Mouse (Mus musculus) embryonic facial prominence, embryonic 10.5 days (tissue): ENCODE results near the gene Cds1. TPM values are rescaled to one million over a fixed set of nuclear protein-coding genes. Genes with fewer than 3 reads are reported as not detected.

ENCODE experiments used
- DNase-seq: peaks from one replicate; pipeline ENCODE4 v3.0.0-alpha.2; 2017; ENCODE audit warnings: low spot score
- H3K27ac ChIP-seq: fragments of 300-500 bp; sonication (generic); replicated peaks from 2 replicates; pipeline ENCODE4 v1.5.1; 2016; ENCODE audit warnings: mild to moderate bottlenecking
- H3K27me3 ChIP-seq: fragments of 300-500 bp; sonication (generic); replicated peaks from 2 replicates; pipeline ENCODE4 v1.6.1; 2016; ENCODE audit warnings: low read depth, mild to moderate bottlenecking; ENCODE audit not compliant: poor library complexity, severe bottlenecking
- H3K36me3 ChIP-seq: fragments of 300-500 bp; sonication (generic); replicated peaks from 2 replicates; pipeline ENCODE4 v1.6.1; 2016; ENCODE audit warnings: mild to moderate bottlenecking, moderate library complexity
- H3K4me1 ChIP-seq: fragments of 300-500 bp; sonication (generic); 2 replicates; pipeline ENCODE4 v1.6.1; 2016
- H3K4me3 ChIP-seq: fragments of 300-500 bp; sonication (generic); 2 replicates; pipeline ENCODE4 v1.5.1; 2016; ENCODE audit warnings: mild to moderate bottlenecking, moderate library complexity
- H3K9me3 ChIP-seq: fragments of 300-500 bp; sonication (generic); 2 replicates; pipeline ENCODE4 v1.6.1; 2016; ENCODE audit warnings: mild to moderate bottlenecking
- WGBS: fragments of 180-500 bp; shearing (Covaris S2); methylation state at CpG from one replicate; pipeline ENCODE4 v1.1.7; 2016; 5-methylcytosine and 5-hydroxymethylcytosine counted together
- polyA plus RNA-seq: library from polyadenylated mRNA; unstranded; fragments of >200 nt; fragmentation: Nextera tagmentation; extraction: Ambion mirVana; gene quantifications from 2 replicates; pipeline ENCODE4 v1.2.1, GENCODE M21; 2016

Cds1 gene
- polyA plus RNA-seq, 1 experiment from 2014 or later, result 0.74 TPM

GRCm38 (mm10) chr5:101780918-101781317 lies 16.0 kb downstream of the Cds1 start:
- H3K36me3 ChIP-seq, result no peaks in the 10 kb centered on the region
- H3K4me3 ChIP-seq, result no peak overlapping the region
- H3K27me3 ChIP-seq, result no peaks in the 10 kb centered on the region
- WGBS, result 89% methylated on average over 4 of the region's 4 CpGs
- H3K4me1 ChIP-seq, result peaks cover under 1% of the 10 kb centered on the region; the same call in 1 of the 2 replicates
- DNase-seq, result no peak
- H3K9me3 ChIP-seq, result no peaks in the 10 kb centered on the region
- H3K27ac ChIP-seq, result no peak overlapping the region

DNA sequence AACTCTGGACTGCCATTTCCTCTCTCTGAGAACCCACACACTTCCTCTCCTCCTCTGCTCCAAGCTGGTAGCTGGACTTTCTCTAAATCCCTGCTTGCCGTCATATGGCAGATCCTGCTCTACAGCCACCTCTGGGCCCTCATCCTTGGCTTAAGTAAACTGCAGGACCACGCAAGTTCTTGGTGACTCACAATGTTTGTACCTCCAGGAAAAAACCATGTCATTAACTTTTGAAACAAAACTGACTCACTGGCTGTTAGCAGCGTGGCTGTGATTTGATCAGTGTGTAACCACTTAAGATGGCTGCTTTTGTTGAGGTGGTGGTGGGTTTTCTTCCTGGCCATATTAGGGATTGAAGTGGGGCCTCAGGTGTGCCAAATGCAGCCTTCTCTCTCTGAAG lies 19.4 kb downstream of the Cds1 start:
- H3K27ac ChIP-seq, result no peak overlapping the region
- 83% methylated on average over 3 of the region's 3 CpGs for WGBS

DNA sequence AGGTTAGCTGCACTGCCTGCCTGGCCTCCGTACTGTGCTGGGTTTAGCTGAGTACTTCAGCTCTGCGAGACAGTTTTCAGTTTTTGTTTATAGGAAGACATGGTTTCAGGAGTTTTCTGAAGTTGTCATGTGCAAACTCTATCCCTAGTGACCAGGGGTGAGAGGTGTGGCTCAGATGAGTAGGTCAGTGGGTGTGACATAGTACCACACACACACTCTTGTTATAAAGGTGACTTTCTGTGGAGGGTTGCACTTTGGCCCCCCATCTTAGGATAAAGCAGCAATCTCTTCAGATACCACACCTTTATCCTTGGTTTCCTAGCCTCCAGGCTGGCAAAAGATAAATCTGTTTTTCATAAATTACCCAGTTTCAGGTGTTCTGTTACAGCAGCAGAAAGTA lies 19.9 kb downstream of the Cds1 start:
- no peaks in the 10 kb centered on the region for H3K27me3 ChIP-seq
- H3K9me3 ChIP-seq, result no peaks in the 10 kb centered on the region
- no peak overlapping the region for H3K27ac ChIP-seq
- no peak overlapping the region for H3K4me3 ChIP-seq
- WGBS, result 87% methylated on average over 2 of the region's 2 CpGs
- H3K4me1 ChIP-seq, result 0 out of 2 replicates have a peak, but pooled peaks cover 4% of the 10 kb centered on the region
- H3K36me3 ChIP-seq, result no peaks in the 10 kb centered on the region
- DNase-seq, result no peak

More for the DNA sequence above, 19.4 kb downstream of the Cds1 start:
- Histone ChIP-seq H3K4me3 (no peak overlapping the region), H3K36me3 (no peaks in the 10 kb centered on the region), H3K4me1 (0 out of 2 replicates have a peak, but pooled peaks cover 4% of the 10 kb centered on the region), H3K27me3 (no peaks in the 10 kb centered on the region), H3K9me3 (no peaks in the 10 kb centered on the region)
- DNase-seq, result no peak

DNA sequence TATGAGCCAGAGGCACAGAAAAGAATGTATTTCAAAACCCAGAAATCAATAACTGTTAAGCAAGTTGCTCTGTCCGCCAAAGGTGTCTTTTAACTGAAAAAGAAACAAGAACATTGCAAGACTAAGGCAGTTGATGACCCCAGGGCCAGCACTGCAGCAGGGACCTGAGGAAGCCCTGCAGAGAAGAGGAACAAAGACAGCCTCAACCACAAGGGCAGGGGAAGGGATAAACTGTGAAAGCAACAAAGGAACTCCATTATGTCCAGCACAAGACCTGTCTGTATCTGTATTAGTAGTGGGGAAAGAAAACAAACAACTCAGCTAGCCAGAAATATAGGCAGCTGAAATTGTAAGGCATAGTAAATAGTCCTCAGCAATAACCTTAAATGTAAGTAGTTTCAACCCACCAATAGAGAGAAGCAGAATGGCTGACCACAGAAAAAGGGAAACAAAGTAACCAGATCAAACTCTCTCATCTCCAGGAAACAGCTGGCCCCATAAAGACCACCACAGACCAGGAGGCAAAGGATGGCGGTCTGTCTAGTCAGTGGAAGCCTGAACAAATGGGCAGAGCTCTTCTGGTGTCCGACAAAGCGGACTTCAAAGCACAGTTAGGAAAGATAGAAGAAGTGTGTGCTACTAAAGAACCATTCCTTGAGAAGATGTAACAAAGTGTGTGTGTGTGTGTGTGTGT lies 21.1 kb downstream of the Cds1 start:
- no peaks in the 10 kb centered on the region for H3K36me3 ChIP-seq
- DNase-seq, result no peak
- WGBS, result 60% methylated on average over 4 of the region's 4 CpGs
- H3K4me1 ChIP-seq, result 0 out of 2 replicates have a peak, but pooled peaks cover 4% of the 10 kb centered on the region
- no peak overlapping the region for H3K4me3 ChIP-seq
- H3K9me3 ChIP-seq, result no peaks in the 10 kb centered on the region
- no peak overlapping the region for H3K27ac ChIP-seq
- H3K27me3 ChIP-seq, result no peaks in the 10 kb centered on the region

GRCm38 (mm10) chr5:101789770-101790169 lies 24.8 kb downstream of the Cds1 start:
- 0 out of 2 replicates have a peak, but pooled peaks cover 4% of the 10 kb centered on the region for H3K4me1 ChIP-seq
- no peak for DNase-seq

GRCm38 (mm10) chr5:101790560-101790959 lies 25.6 kb downstream of the Cds1 start:
- Histone ChIP-seq H3K27me3 (no peaks in the 10 kb centered on the region), H3K4me3 (no peak overlapping the region), H3K4me1 (0 out of 2 replicates have a peak, but pooled peaks cover 4% of the 10 kb centered on the region), H3K27ac (no peak overlapping the region), H3K36me3 (no peaks in the 10 kb centered on the region), H3K9me3 (no peaks in the 10 kb centered on the region)
- WGBS, result 55% methylated on average over 5 of the region's 5 CpGs
- no peak for DNase-seq

More at GRCm38 (mm10) chr5:101789770-101790169, 24.8 kb downstream of the Cds1 start:
- Histone ChIP-seq H3K27me3 (no peaks in the 10 kb centered on the region), H3K36me3 (no peaks in the 10 kb centered on the region), H3K9me3 (no peaks in the 10 kb centered on the region), H3K27ac (no peak overlapping the region), H3K4me3 (no peak overlapping the region)

DNA sequence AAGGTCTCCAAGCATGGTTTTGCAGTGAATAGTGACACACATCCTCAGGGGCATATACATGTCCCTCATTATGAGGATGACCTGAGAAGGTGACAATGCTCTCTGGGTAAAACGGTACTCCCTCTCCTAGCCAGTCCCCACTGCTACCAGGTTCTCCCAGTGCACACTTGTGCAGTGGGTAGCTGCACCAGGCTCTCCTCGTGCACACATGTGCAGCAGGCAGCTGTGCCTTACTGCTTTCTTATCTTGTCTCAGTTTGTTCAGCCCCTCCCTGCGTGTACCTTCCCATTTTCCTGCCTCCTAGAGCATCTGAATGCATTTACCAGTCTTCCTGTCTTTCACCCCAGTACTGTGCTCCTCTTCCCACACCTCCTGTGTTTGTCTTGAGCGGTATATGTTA lies 27.7 kb downstream of the Cds1 start:
- Histone ChIP-seq H3K27me3 (no peaks in the 10 kb centered on the region), H3K9me3 (no peaks in the 10 kb centered on the region), H3K4me3 (no peak overlapping the region), H3K36me3 (no peaks in the 10 kb centered on the region), H3K27ac (no peak overlapping the region), H3K4me1 (no peaks in the 10 kb centered on the region)
- no peak for DNase-seq
- 80% methylated on average over 4 of the region's 4 CpGs for WGBS

DNA sequence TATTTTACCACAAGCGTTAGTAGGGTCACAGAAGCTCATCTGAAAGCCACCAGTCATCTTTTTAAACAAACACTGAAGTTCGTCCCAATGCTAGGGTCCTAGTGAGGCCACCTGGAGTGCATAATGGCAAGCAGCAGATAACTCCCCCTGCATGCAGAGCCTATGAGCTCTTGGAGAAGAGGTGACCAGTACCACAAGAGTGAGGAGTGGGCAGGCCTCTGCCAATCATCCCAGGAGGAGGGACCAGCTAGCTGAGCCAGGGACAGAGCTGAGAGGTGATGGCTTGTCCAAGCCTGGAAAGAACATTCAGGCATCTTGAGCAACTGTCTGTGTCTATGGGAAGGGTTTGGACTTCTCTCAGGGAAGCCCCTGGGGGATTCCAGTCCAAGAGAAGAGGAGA lies 37.0 kb downstream of the Cds1 start:
- 68% methylated on average over 2 of the region's 2 CpGs for WGBS

DNA sequence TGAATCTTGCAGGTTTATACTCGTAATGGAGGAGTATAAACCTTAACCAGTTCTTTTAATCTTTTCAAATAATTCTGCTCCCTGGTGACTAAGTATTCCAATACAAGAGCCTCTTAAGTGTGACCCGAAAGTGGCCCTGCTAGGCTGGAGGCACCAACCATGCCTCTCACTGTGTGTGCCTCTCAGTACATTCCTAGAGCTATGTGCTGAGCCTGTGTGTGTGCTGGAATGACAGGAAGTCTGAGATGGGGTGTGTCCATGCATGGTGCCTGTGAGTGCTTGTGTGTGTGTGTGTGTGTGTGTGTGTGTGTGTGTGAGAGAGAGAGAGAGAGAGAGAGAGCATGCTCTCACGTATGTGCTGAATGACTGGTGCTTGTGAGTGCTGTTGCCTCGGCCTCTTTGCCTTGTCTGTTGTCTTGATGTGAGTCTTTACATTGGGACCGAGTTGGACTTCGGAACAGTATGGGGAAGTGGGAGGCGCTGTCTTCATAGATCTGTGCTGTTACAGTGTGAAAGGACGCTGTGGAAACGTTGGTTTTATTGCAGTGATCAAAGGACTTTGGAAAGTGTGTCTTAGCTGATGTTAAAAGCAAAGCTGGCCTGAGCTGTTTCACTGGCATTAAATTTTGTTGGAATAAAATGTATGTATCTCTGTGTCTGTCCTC lies 37.6 kb downstream of the Cds1 start:
- H3K36me3 ChIP-seq, result no peaks in the 10 kb centered on the region
- no peaks in the 10 kb centered on the region for H3K27me3 ChIP-seq
- no peak overlapping the region for H3K27ac ChIP-seq
- no peak overlapping the region for H3K4me3 ChIP-seq
- WGBS, result 86% methylated on average over 9 of the region's 9 CpGs
- no peak for DNase-seq
- no peaks in the 10 kb centered on the region for H3K9me3 ChIP-seq
- H3K4me1 ChIP-seq, result no peaks in the 10 kb centered on the region

More for the DNA sequence above, 37.0 kb downstream of the Cds1 start:
- H3K36me3 ChIP-seq, result no peaks in the 10 kb centered on the region
- no peaks in the 10 kb centered on the region for H3K4me1 ChIP-seq
- H3K9me3 ChIP-seq, result no peaks in the 10 kb centered on the region
- DNase-seq, result no peak
- no peaks in the 10 kb centered on the region for H3K27me3 ChIP-seq
- no peak overlapping the region for H3K4me3 ChIP-seq
- no peak overlapping the region for H3K27ac ChIP-seq

DNA sequence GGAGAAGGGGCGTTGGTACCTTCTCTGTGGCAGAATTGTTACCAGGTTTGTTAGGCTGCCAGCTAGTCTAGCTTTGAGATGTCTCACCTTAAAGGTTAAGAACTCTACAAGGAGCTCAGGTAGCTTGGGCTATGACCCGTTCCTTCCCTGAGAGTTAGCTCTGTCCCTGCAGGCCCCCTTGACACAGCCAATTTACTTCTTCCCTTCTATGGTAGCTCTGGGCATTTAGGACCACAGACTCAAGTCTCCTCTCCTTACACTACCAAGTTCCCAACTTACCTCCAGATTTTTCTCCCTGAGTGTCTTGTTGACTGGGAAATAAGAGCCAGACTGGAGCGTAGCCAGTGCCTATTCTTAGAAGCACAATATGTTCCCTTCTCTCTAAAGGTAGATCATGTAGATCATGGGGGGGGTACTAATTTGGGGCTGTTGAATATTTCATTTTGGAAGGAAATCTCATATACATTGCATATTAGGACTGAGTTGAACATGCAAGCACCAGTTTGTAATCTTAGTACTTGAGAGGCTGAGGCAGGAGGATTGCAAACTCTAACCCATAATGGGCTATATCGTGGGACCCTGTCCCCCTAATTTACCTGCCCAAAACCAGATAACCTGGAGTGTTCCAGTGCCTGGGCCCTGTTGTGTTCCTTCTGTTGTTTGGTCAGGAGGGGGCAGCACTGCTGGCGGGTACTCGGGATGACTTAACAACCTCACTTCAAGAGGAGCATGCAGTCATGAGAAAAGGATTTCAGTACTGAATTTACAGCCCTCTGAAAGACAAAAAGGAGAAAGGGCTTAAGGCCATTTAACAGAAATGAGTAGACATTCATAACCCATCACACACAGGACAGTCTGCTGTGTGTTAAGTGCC lies 46.6 kb downstream of the Cds1 start:
- WGBS, result 86% methylated on average over 6 of the region's 6 CpGs
- Histone ChIP-seq H3K4me1 (peaks cover 5% of the 10 kb centered on the region), H3K4me3 (no peak overlapping the region), H3K27me3 (no peaks in the 10 kb centered on the region), H3K27ac (no peak overlapping the region), H3K9me3 (no peaks in the 10 kb centered on the region), H3K36me3 (no peaks in the 10 kb centered on the region)
- no peak for DNase-seq

DNA sequence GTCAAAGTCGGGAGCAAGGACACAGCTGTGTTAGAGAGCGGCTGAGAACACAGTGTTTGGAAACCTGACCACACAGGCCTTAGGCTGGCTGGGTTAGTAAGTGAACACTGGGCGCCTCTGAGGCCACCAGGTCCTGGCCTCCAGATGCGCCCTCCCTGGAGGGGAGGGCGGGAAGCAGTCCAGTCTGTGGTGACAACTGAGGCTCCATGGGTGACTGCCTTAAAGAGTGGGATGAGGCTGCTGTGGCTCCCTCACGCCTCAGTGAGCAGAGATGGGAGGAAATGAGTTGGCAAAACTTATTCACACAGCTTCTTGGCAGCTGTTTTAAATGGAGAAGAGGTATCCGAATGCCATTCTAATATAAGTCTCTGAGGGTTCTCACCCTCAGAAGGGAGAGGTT lies 51.9 kb downstream of the Cds1 start:
- 53% methylated on average over 7 of the region's 7 CpGs for WGBS
- Histone ChIP-seq H3K4me3 (no peak overlapping the region), H3K27me3 (peaks cover 16% of the 10 kb centered on the region), H3K27ac (no peak overlapping the region), H3K9me3 (no peaks in the 10 kb centered on the region), H3K36me3 (no peaks in the 10 kb centered on the region), H3K4me1 (peaks cover 36% of the 10 kb centered on the region)
- DNase-seq, result no peak

DNA sequence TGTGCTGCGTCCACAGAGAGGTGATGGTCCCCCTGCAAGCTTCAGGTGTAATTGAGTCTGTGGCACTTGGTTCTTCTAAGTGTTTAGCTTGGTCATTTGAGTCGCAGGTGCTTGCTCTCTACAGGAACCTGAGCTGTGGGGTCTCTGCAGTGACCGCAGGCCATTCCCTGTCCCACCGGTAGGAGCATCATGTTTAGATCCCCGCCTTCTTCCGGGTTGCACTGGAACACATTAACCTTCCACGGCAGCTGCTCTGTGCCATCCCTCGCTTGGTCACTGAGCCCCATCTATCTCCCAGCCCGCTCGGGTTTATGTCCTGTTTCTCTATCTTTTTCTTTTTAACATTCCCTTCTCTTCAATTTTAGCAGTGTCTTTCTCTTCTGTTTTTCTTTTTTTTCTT lies 54.3 kb downstream of the Cds1 start:
- WGBS, result 39% methylated on average over 10 of the region's 10 CpGs

More for the DNA sequence above, 54.3 kb downstream of the Cds1 start:
- H3K9me3 ChIP-seq, result no peaks in the 10 kb centered on the region
- H3K4me3 ChIP-seq, result no peak overlapping the region
- H3K27me3 ChIP-seq, result peaks cover 37% of the 10 kb centered on the region
- H3K27ac ChIP-seq, result no peak overlapping the region
- H3K4me1 ChIP-seq, result peaks cover 46% of the 10 kb centered on the region
- DNase-seq, result peak; percentile 38
- H3K36me3 ChIP-seq, result no peaks in the 10 kb centered on the region
